In the genomic region with DNA sequence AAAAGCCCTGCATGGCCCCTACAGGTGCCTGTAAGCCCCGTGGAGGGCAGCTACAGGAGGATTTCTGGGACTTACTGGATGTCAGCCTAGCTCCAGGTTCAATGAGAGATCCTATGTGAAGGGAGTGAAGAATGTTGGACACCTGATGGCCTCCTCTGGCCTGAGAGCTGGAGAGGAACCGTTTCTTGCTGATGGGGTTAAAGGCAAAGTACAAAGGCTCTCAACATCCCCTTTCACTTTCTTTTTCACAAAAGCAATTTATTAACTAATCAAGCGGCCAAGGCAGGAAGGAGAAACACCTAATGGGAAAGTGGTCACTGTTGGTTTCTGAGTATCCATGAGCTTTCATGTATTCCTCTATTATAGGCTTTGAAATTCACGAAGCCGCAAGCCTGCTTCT, we compare ENCODE assay signal across 9 mouse cellular contexts. TPM values are rescaled to one million over a fixed set of nuclear protein-coding genes. Genes with fewer than 3 reads are reported as not detected.
DNase-seq lines count a peak whose midpoint lies in the region; ATAC-seq lines count a peak whose summit lies in the region.
"Had no signal": no experiment of that assay in that cellular context is flagged by ENCODE, and none has a peak within 500 bp of the region (broad histone marks: within the 10 kb centered on the region; RNA-seq: fewer than 3 reads in every experiment).

No protein-coding gene starts in this region.

- H3K4me1 ChIP-seq in kidney, embryonic 16.5 days (ENCODE audit: insufficient read depth, low read length): peaks cover 4% of the 10 kb centered on the region; the same call in 1 of the 2 replicates
- peaks cover 15% of the 10 kb centered on the region for H3K4me1 ChIP-seq in embryonic facial prominence, embryonic 15.5 days
- H3K4me1 ChIP-seq in limb, embryonic 10.5 days: peaks cover 21% of the 10 kb centered on the region
- H3K4me1 ChIP-seq in neural tube, embryonic 12.5 days: peaks cover 15% of the 10 kb centered on the region

- no peaks in the 10 kb centered on the region for H3K9me3 ChIP-seq in kidney, embryonic 16.5 days (ENCODE audit: low read length)
- no peaks in the 10 kb centered on the region for H3K9me3 ChIP-seq in embryonic facial prominence, embryonic 15.5 days (replicated peaks)
- no peaks in the 10 kb centered on the region for H3K9me3 ChIP-seq in limb, embryonic 10.5 days (replicated peaks)
- H3K9me3 ChIP-seq in neural tube, embryonic 12.5 days: no peaks in the 10 kb centered on the region

- intact Hi-C loops in left cerebral cortex, postnatal 36 days (cut with DNase I): no loop called here

- H3K4me2 ChIP-seq in kidney, embryonic 16.5 days (replicated peaks; ENCODE audit: low read depth, low read length): peak overlapping the region; percentile 93
- H3K4me2 ChIP-seq in embryonic facial prominence, embryonic 15.5 days (replicated peaks): peak overlapping the region; percentile 97
- peak overlapping the region; percentile 97 for H3K4me2 ChIP-seq in neural tube, embryonic 12.5 days (replicated peaks)

- peak overlapping the region; percentile 57 for H3K4me3 ChIP-seq in kidney, embryonic 16.5 days (ENCODE audit: low read length)
- peak overlapping the region; percentile 52 for H3K4me3 ChIP-seq in embryonic facial prominence, embryonic 15.5 days (replicated peaks)
- H3K4me3 ChIP-seq in limb, embryonic 10.5 days: peak overlapping the region; percentile 61
- peak overlapping the region; percentile 52; the same call in 1 of the 2 replicates for H3K4me3 ChIP-seq in neural tube, embryonic 12.5 days

- 43% methylated on average over 5 of the region's 5 CpGs for WGBS in kidney, embryonic 16.5 days
- WGBS in embryonic facial prominence, embryonic 15.5 days: 44% methylated on average over 5 of the region's 5 CpGs
- 47% methylated on average over 5 of the region's 5 CpGs for WGBS in limb, embryonic 10.5 days
- WGBS in neural tube, embryonic 12.5 days: 52% methylated on average over 5 of the region's 5 CpGs

- no peak for DNase-seq in kidney, adult 18-20 months
- no peak for DNase-seq in limb, embryonic 10.5 days (ENCODE audit: low spot score)
- DNase-seq in B cell, adult 2 months: no peak
- no peak for DNase-seq in left cerebral cortex, postnatal 36 days (ENCODE audit: low spot score in 2 of 2)
- DNase-seq in adrenal gland, adult 2 months: no peak

- H3K27ac ChIP-seq in kidney, embryonic 16.5 days (ENCODE audit: low read length): no peak overlapping the region
- H3K27ac ChIP-seq in embryonic facial prominence, embryonic 15.5 days (replicated peaks): no peak overlapping the region; the same call in 1 of the 2 replicates
- no peak overlapping the region for H3K27ac ChIP-seq in limb, embryonic 10.5 days
- no peak overlapping the region for H3K27ac ChIP-seq in neural tube, embryonic 12.5 days

- no peaks in the 10 kb centered on the region for H3K36me3 ChIP-seq in kidney, embryonic 16.5 days (ENCODE audit: insufficient read depth, low read length)
- no peaks in the 10 kb centered on the region for H3K36me3 ChIP-seq in embryonic facial prominence, embryonic 15.5 days
- no peaks in the 10 kb centered on the region for H3K36me3 ChIP-seq in limb, embryonic 10.5 days
- H3K36me3 ChIP-seq in neural tube, embryonic 12.5 days: no peaks in the 10 kb centered on the region

- no peak for ATAC-seq in kidney, embryonic 16.5 days (ENCODE audit: low FRiP score, low TSS enrichment)
- 0 out of 2 replicates have a peak, but pooled peaks have one; percentile 8 for ATAC-seq in embryonic facial prominence, embryonic 15.5 days (ENCODE audit: insufficient number of reproducible peaks, low FRiP score, low TSS enrichment, low read depth)
- no peak for ATAC-seq in neural tube, embryonic 12.5 days (ENCODE audit: low FRiP score, low read depth)

- H3K9ac ChIP-seq in kidney, embryonic 16.5 days (replicated peaks; ENCODE audit: low read length): peak overlapping the region; percentile 67; the same call in 1 of the 2 replicates
- H3K9ac ChIP-seq in embryonic facial prominence, embryonic 15.5 days: no peak overlapping the region
- H3K9ac ChIP-seq in neural tube, embryonic 12.5 days: no peak overlapping the region

- peaks cover 20% of the 10 kb centered on the region for H3K27me3 ChIP-seq in kidney, embryonic 16.5 days (ENCODE audit: insufficient read depth, low read length)
- peaks cover 19% of the 10 kb centered on the region for H3K27me3 ChIP-seq in embryonic facial prominence, embryonic 15.5 days
- H3K27me3 ChIP-seq in limb, embryonic 10.5 days (ENCODE audit: low read depth, poor library complexity, severe bottlenecking): peaks cover 55% of the 10 kb centered on the region
- peaks cover 18% of the 10 kb centered on the region for H3K27me3 ChIP-seq in neural tube, embryonic 12.5 days (replicated peaks)

RNA-seq across cellular contexts. Expression of a gene that starts 1.0 kb away (rescaled TPM):
- 0.41 and 0.54 TPM in 2 replicates for polyA plus RNA-seq in kidney, embryonic 16.5 days (2015; fragmentation: Nextera tagmentation; extraction: Ambion mirVana)
- polyA plus RNA-seq in embryonic facial prominence, embryonic 15.5 days (2015; fragmentation: Nextera tagmentation; extraction: Ambion mirVana): 1.0 and 1.2 TPM in 2 replicates
- 0.11 TPM in 1 of 2 replicates, not detected in the other for polyA plus RNA-seq in limb, embryonic 10.5 days (2016; fragmentation: Nextera tagmentation; extraction: Ambion mirVana)
- 0.20 and 0.48 TPM in 2 replicates for polyA plus RNA-seq in neural tube, embryonic 12.5 days (2016; fragmentation: Nextera tagmentation; extraction: Ambion mirVana)
- 1 to 10 TPM; 5.8 to 9.8 TPM for total RNA-seq in left cerebral cortex, postnatal 36 days (2021)
- 1 to 10 TPM in 1 of 2 experiments, under 1 TPM in 1; 0.09 to 1.0 TPM for total RNA-seq in adrenal gland, adult 2 months (2021)
- 0.04 and 0.06 TPM in 2 replicates for polyA plus RNA-seq in adrenal gland, adult 2 months (2012; rRNA removed)
- total RNA-seq: megakaryocyte-erythroid progenitor cell, adult 5-6 weeks had no signal
